Mouse (Mus musculus) lung, postnatal 4 days (tissue): ENCODE measurements around the gene Hspa1l.
A peak's percentile ranks its signal among the peaks of the same experiment; 100 is the strongest.
"Not testable (repeated sequence)": the region's sequence is repeated elsewhere in the genome, so short reads cannot be mapped to it uniquely, and the experiment has no call there.

Source experiments
- DNase-seq, 2 experiments: peaks; one replicate each; pipeline ENCODE4 v3.0.0; 2021

Gene Hspa1l

GRCm38 (mm10) chr17:35005158-35005557 lies 32.7 kb downstream of the Hspa1l start:
- no peak for DNase-seq

- DNase-seq: not testable (repeated sequence)
These were observed 33.4 kb downstream of the Hspa1l start for GRCm38 (mm10) chr17:35005902-35006301.

- DNase-seq: no peak
These were observed 35.0 kb downstream of the Hspa1l start for GRCm38 (mm10) chr17:35007387-35007991.

- no peak for DNase-seq
These were observed 37.1 kb downstream of the Hspa1l start for GRCm38 (mm10) chr17:35009586-35009985.

- DNase-seq: no peak
These were observed 38.9 kb downstream of the Hspa1l start for GRCm38 (mm10) chr17:35011440-35011839.

- DNase-seq: no peak
These were observed 39.9 kb downstream of the Hspa1l start for GRCm38 (mm10) chr17:35012430-35012829.

- DNase-seq: no peak
These were observed 40.7 kb downstream of the Hspa1l start for GRCm38 (mm10) chr17:35013221-35013620.

GRCm38 (mm10) chr17:35015296-35015695 lies 42.8 kb downstream of the Hspa1l start:
- DNase-seq: no peak

- DNase-seq: peak; percentile 41 to 57
These were observed 43.9 kb downstream of the Hspa1l start, which contains the start of gene Vwa7 for GRCm38 (mm10) chr17:35016376-35016775. Vwa7 (plus strand) TSS chr17:35016579.

GRCm38 (mm10) chr17:35016791-35017705 lies 44.5 kb downstream of the Hspa1l start:
- DNase-seq: no peak

- no peak for DNase-seq
These were observed 45.2 kb downstream of the Hspa1l start for GRCm38 (mm10) chr17:35017706-35018030.

- no peak for DNase-seq
These were observed 45.7 kb downstream of the Hspa1l start for GRCm38 (mm10) chr17:35018171-35018570.

- no peak for DNase-seq
These were observed 47.4 kb downstream of the Hspa1l start for GRCm38 (mm10) chr17:35019894-35020293.

- DNase-seq: no peak
These were observed 48.0 kb downstream of the Hspa1l start for GRCm38 (mm10) chr17:35020551-35020950.

GRCm38 (mm10) chr17:35021163-35021808 lies 48.8 kb downstream of the Hspa1l start:
- peak; percentile 85 to 92 for DNase-seq

- DNase-seq: peak; percentile 54 to 72
These were observed 49.5 kb downstream of the Hspa1l start for GRCm38 (mm10) chr17:35021842-35022477.

GRCm38 (mm10) chr17:35022541-35023060 lies 50.1 kb downstream of the Hspa1l start:
- no peak for DNase-seq

- no peak for DNase-seq
These were observed 50.7 kb downstream of the Hspa1l start for GRCm38 (mm10) chr17:35023221-35023620.

- peak in 1 of 2 experiments; percentile 23 for DNase-seq
These were observed 51.3 kb downstream of the Hspa1l start for GRCm38 (mm10) chr17:35023756-35024155.

- peak in 1 of 2 experiments; percentile 18 for DNase-seq
These were observed 51.8 kb downstream of the Hspa1l start for GRCm38 (mm10) chr17:35024261-35024660.

GRCm38 (mm10) chr17:35024691-35025488 lies 52.4 kb downstream of the Hspa1l start:
- peak; percentile 49 to 58 for DNase-seq

GRCm38 (mm10) chr17:35026206-35026605 lies 53.7 kb downstream of the Hspa1l start:
- DNase-seq: peak in 1 of 2 experiments; percentile 17
